Mouse (Mus musculus) Patski (cell line): ENCODE results near the gene Abcb1b. TPM values are rescaled to one million over a fixed set of nuclear protein-coding genes. Genes with fewer than 3 reads are reported as not detected.

Source experiments
- ATAC-seq: fragments of 100-300 bp; one replicate; pipeline ENCODE4 v1.8.0; 2021
- CTCF ChIA-PET: fragments of 350-600 bp; sonication (Branson Sonifier 250); formaldehyde crosslinking; loops from one replicate; lab custom pipeline; 2022; ENCODE audit warnings: inconsistent platforms; lab: Charles Lee
- POLR2A ChIA-PET: fragments of 350-600 bp; sonication (Branson Sonifier 250); formaldehyde crosslinking; loops from one replicate; lab custom pipeline; 2022; ENCODE audit warnings: antibody characterized with exemption, inconsistent platforms; lab: Charles Lee
- DNase-seq: peaks from one replicate; pipeline ENCODE4 v3.0.0-alpha.2; 2011; ENCODE audit warnings: low read depth, low spot score
- H3K27me3 ChIP-seq: fragments of 371-371 bp; one replicate; pipeline ENCODE4 v1.5.1; 2021
- CTCF ChIP-seq: fragments of 100-300 bp; IDR thresholded peaks from one replicate; pipeline ENCODE4 v1.5.1; 2021
- in situ Hi-C: fragments of 300-500 bp; cut with MboI; formaldehyde crosslinking; loops from 3 replicates; pipeline ENCODE4 v1.11.1; 2018; ENCODE audit warnings: low pct_unique_long_range_greater_than_20kb, mixed read lengths
- polyA plus RNA-seq: library from polyadenylated mRNA; unstranded; gene quantifications from one replicate; pipeline ENCODE4 v1.2.3, GENCODE M21; 2021

Gene Abcb1b
- polyA plus RNA-seq, 1 experiment from 2014 or later = 0.17 TPM

- in situ Hi-C loops = no loop called here
- no peak for TF ChIP-seq CTCF
- H3K27me3 ChIP-seq = peaks cover 10% of the 10 kb centered on the region
- ChIA-PET POLR2A (no interaction called here), CTCF (interaction anchor here (1.5 kb wide), 1 partner anchor 10 kb away, joined by 4 read pairs; no protein-coding TSS in a partner anchor)
- no peak for ATAC-seq
- no peak for DNase-seq
Observed at GRCm38 (mm10) chr5:8866366-8866765, 68.4 kb downstream of the Abcb1b start.

GRCm38 (mm10) chr5:8868019-8868418 is 70.1 kb downstream of the Abcb1b start:
- ChIA-PET CTCF (interaction anchor here (1.0 to 1.3 kb wide), 3 partner anchors 11 to 244 kb away, joined by 3 to 5 read pairs (median 4); no protein-coding TSS in a partner anchor), POLR2A (no interaction called here)
- peak; percentile 60 for TF ChIP-seq CTCF
- DNase-seq (no peak), ATAC-seq (peak; percentile 74)
- in situ Hi-C loops = no loop called here
- peaks cover 10% of the 10 kb centered on the region for H3K27me3 ChIP-seq

- no peaks in the 10 kb centered on the region for H3K27me3 ChIP-seq
- TF ChIP-seq CTCF = no peak
- in situ Hi-C loops = no loop called here
- CTCF ChIA-PET = no interaction called here
- ATAC-seq (no peak), DNase-seq (no peak)
- POLR2A ChIA-PET = no interaction called here
Observed at GRCm38 (mm10) chr5:8872979-8873915, 75.3 kb downstream of the Abcb1b start.

- H3K27me3 ChIP-seq = no peaks in the 10 kb centered on the region
- in situ Hi-C loops = no loop called here
- ATAC-seq (peak; percentile 44), DNase-seq (peak; percentile 19)
- no peak for TF ChIP-seq CTCF
- ChIA-PET CTCF (no interaction called here), POLR2A (no interaction called here)
Observed at GRCm38 (mm10) chr5:8877086-8877485, 79.1 kb downstream of the Abcb1b start.

GRCm38 (mm10) chr5:8877800-8878199 is 79.9 kb downstream of the Abcb1b start:
- in situ Hi-C loops = no loop called here
- CTCF ChIA-PET = no interaction called here
- DNase-seq (no peak), ATAC-seq (no peak)
- H3K27me3 ChIP-seq = no peaks in the 10 kb centered on the region
- POLR2A ChIA-PET = no interaction called here
- TF ChIP-seq CTCF = no peak

- CTCF ChIA-PET = no interaction called here
- ATAC-seq (no peak), DNase-seq (no peak)
- no peak for TF ChIP-seq CTCF
- no peaks in the 10 kb centered on the region for H3K27me3 ChIP-seq
- POLR2A ChIA-PET = no interaction called here
- in situ Hi-C loops = no loop called here
Observed at GRCm38 (mm10) chr5:8885837-8886236, 87.9 kb downstream of the Abcb1b start.

GRCm38 (mm10) chr5:8893300-8894103 is 95.6 kb downstream of the Abcb1b start, which contains the start of gene Abcb4:
Gene Abcb4, plus strand, starts transcription at chr5:8893717.
- ChIA-PET CTCF (interaction anchor here (0.9 to 2.5 kb wide), 2 partner anchors 10 to 22 kb away, joined by 3 to 7 read pairs; no protein-coding TSS in a partner anchor), POLR2A (no interaction called here)
- DNase-seq (no peak), ATAC-seq (no peak)
- in situ Hi-C loops = no loop called here
- TF ChIP-seq CTCF = peak; percentile 60
- peaks cover 1% of the 10 kb centered on the region for H3K27me3 ChIP-seq

- ChIA-PET POLR2A (no interaction called here), CTCF (no interaction called here)
- in situ Hi-C loops = no loop called here
- no peak for TF ChIP-seq CTCF
- DNase-seq (no peak), ATAC-seq (no peak)
- H3K27me3 ChIP-seq = peaks cover 6% of the 10 kb centered on the region
Observed at GRCm38 (mm10) chr5:8894104-8894425, 96.1 kb downstream of the Abcb1b start.

- ChIA-PET CTCF (interaction anchor here (0.6 to 1.1 kb wide), 3 partner anchors 8 to 833 kb away, joined by 3 to 4 read pairs (median 3); no protein-coding TSS in a partner anchor), POLR2A (no interaction called here)
- no peak for ATAC-seq
- DNase-seq = no peak
- in situ Hi-C loops = no loop called here
- H3K27me3 ChIP-seq = peaks cover 12% of the 10 kb centered on the region
- no peak for TF ChIP-seq CTCF
Observed at GRCm38 (mm10) chr5:8894641-8895490, 96.9 kb downstream of the Abcb1b start.

GRCm38 (mm10) chr5:8896198-8896597 is 98.3 kb downstream of the Abcb1b start:
- H3K27me3 ChIP-seq = peaks cover 14% of the 10 kb centered on the region
- ChIA-PET POLR2A (no interaction called here), CTCF (interaction anchor here (1.1 kb wide), 1 partner anchor 9 kb away, joined by 4 read pairs; no protein-coding TSS in a partner anchor)
- ATAC-seq (no peak), DNase-seq (no peak)
- in situ Hi-C loops = no loop called here
- TF ChIP-seq CTCF = no peak
